Mouse (Mus musculus) spleen, adult 2 months (tissue): ENCODE measurements around the gene Slc39a7.

Experiments used
- CTCF ChIP-seq: fragments of 200-500 bp; IDR thresholded peaks from 2 replicates; pipeline ENCODE4 v1.5.1; 2011; ENCODE audit warnings: mild to moderate bottlenecking, inconsistent platforms; ENCODE audit not compliant: insufficient read depth, insufficient read length, insufficient replicate concordance; ENCODE audit errors: extremely low read depth
- POLR2A ChIP-seq: fragments of 200-500 bp; IDR thresholded peaks from 2 replicates; pipeline ENCODE4 v1.6.1; 2011; ENCODE audit warnings: low read depth, low read length, inconsistent platforms

GRCm38 (mm10) chr17:34078148-34078547, 46.7 kb upstream of the Slc39a7 start:
- TF ChIP-seq POLR2A (no peak), CTCF (no peak)
